Mouse (Mus musculus) MEL (cell line): Measurements from ENCODE around the gene Hoxd10. TPM values are rescaled to one million over a fixed set of nuclear protein-coding genes. Genes with fewer than 3 reads are reported as not detected.

Experiments used
- DNase-seq: peaks from one replicate; pipeline ENCODE4 v3.0.0; 2011; ENCODE audit warnings: low read depth, low spot score
- H3K27ac ChIP-seq: 2 replicates; pipeline ENCODE4 v1.5.1; 2012; ENCODE audit warnings: low read depth, mild to moderate bottlenecking, control low read depth, low read length, moderate library complexity; ENCODE audit not compliant: control insufficient read depth
- H3K27me3 ChIP-seq, 2 experiments: fragments of 150-350 bp in 1 of 2; sonication (generic) in 1 of 2; 2 replicates each; pipeline ENCODE4 v1.6.1; 2012; ENCODE audit warnings: low read length in 2 of 2, mild to moderate bottlenecking in 2 of 2, improper control_type of control experiment in 1 of 2, moderate library complexity in 1 of 2; ENCODE audit not compliant: insufficient read depth in 2 of 2, control insufficient read depth in 1 of 2
- H3K36me3 ChIP-seq, 2 experiments: 2 replicates each; pipeline ENCODE4 v1.6.1; 2012 to 2014; ENCODE audit warnings: low read length in 2 of 2, improper control_type of control experiment in 1 of 2, inconsistent platforms in 1 of 2, mild to moderate bottlenecking in 1 of 2; ENCODE audit not compliant: insufficient read depth in 2 of 2, control insufficient read depth in 1 of 2
- H3K4me1 ChIP-seq, 2 experiments: fragments of 150-350 bp in 1 of 2; sonication (generic) in 1 of 2; 2 replicates each; pipeline ENCODE4 v1.6.1; 2012; ENCODE audit warnings: low read length in 2 of 2, improper control_type of control experiment in 1 of 2, mild to moderate bottlenecking in 1 of 2; ENCODE audit not compliant: insufficient read depth in 2 of 2, control insufficient read depth in 1 of 2
- H3K4me3 ChIP-seq, 2 experiments: fragments of 150-350 bp in 1 of 2; sonication (generic) in 1 of 2; 2 replicates each; pipeline ENCODE4 v1.5.1; 2012; ENCODE audit warnings: low read depth in 2 of 2, low read length in 2 of 2, mild to moderate bottlenecking in 2 of 2, moderate library complexity in 2 of 2, control low read depth in 1 of 2, improper control_type of control experiment in 1 of 2; ENCODE audit not compliant: control insufficient read depth in 1 of 2, insufficient read depth in 1 of 2
- H3K79me2 ChIP-seq: 2 replicates; pipeline ENCODE4 v1.6.1; 2012; ENCODE audit warnings: mild to moderate bottlenecking, low read length, moderate library complexity; ENCODE audit not compliant: control insufficient read depth, poor library complexity, insufficient read depth
- H3K9ac ChIP-seq: 2 replicates; pipeline ENCODE4 v1.6.1; 2012; ENCODE audit warnings: low read depth, mild to moderate bottlenecking, control low read depth, low read length, moderate library complexity; ENCODE audit not compliant: control insufficient read depth, poor library complexity, severe bottlenecking
- H3K9me3 ChIP-seq: fragments of 150-350 bp; sonication (generic); replicated peaks from 2 replicates; pipeline ENCODE4 v1.6.1; 2012; ENCODE audit warnings: mild to moderate bottlenecking, low read length, improper control_type of control experiment, moderate library complexity; ENCODE audit not compliant: insufficient read depth
- CHD2 ChIP-seq: IDR thresholded peaks from 2 replicates; pipeline ENCODE4 v1.6.1; 2011; ENCODE audit warnings: low read length, improper control_type of control experiment
- ELF1 ChIP-seq: IDR thresholded peaks from 2 replicates; pipeline ENCODE4 v1.6.1; 2014; ENCODE audit warnings: low read depth, mild to moderate bottlenecking, inconsistent platforms, low read length, improper control_type of control experiment, moderate library complexity
- EP300 ChIP-seq, 2 experiments: IDR thresholded peaks; 2 replicates each; pipeline ENCODE4 v1.6.1; 2011; ENCODE audit warnings: improper control_type of control experiment in 2 of 2, low read length in 2 of 2, low read depth in 1 of 2, mild to moderate bottlenecking in 1 of 2
- ETS1 ChIP-seq: IDR thresholded peaks from 2 replicates; pipeline ENCODE4 v1.6.1; 2012; ENCODE audit warnings: low read depth, mild to moderate bottlenecking, inconsistent platforms, low read length, improper control_type of control experiment, moderate library complexity
- GATA1 ChIP-seq: IDR thresholded peaks from 2 replicates; pipeline ENCODE4 v1.6.1; 2011; ENCODE audit warnings: low read depth, low read length, improper control_type of control experiment
- HCFC1 ChIP-seq: IDR thresholded peaks from 2 replicates; pipeline ENCODE4 v1.6.1; 2012; ENCODE audit warnings: low read depth, mild to moderate bottlenecking, inconsistent platforms, low read length, improper control_type of control experiment, moderate library complexity
- JUND ChIP-seq: IDR thresholded peaks from 2 replicates; pipeline ENCODE4 v1.6.1; 2011; ENCODE audit warnings: low read depth, mild to moderate bottlenecking, improper control_type of control experiment, low read length
- KAT2A ChIP-seq: conservative IDR thresholded peaks from 2 replicates; pipeline ENCODE4 v1.6.1; 2012; ENCODE audit warnings: low read depth, low read length, improper control_type of control experiment, inconsistent platforms
- POLR2A ChIP-seq, 2 experiments: IDR thresholded peaks; 2 replicates each; pipeline ENCODE4 v1.6.1; 2011 to 2012; ENCODE audit warnings: low read length in 2 of 2, mild to moderate bottlenecking in 2 of 2, control low read depth in 1 of 2, improper control_type of control experiment in 1 of 2, low read depth in 1 of 2, moderate library complexity in 1 of 2; ENCODE audit not compliant: control insufficient read depth in 1 of 2, insufficient read depth in 1 of 2, poor library complexity in 1 of 2
- POLR2AphosphoS5 ChIP-seq: IDR thresholded peaks from 2 replicates; pipeline ENCODE4 v1.6.1; 2012; ENCODE audit warnings: low read depth, borderline replicate concordance, mild to moderate bottlenecking, inconsistent platforms, low read length, moderate library complexity, mixed read lengths
- TCF12 ChIP-seq: IDR thresholded peaks from 2 replicates; pipeline ENCODE4 v1.6.1; 2014; ENCODE audit warnings: low read depth, mild to moderate bottlenecking, inconsistent platforms, low read length, improper control_type of control experiment, moderate library complexity
- USF2 ChIP-seq, 2 experiments: IDR thresholded peaks; 2 replicates each; pipeline ENCODE4 v1.6.1; 2011 to 2012; ENCODE audit warnings: improper control_type of control experiment in 2 of 2, low read length in 2 of 2, borderline replicate concordance in 1 of 2, inconsistent platforms in 1 of 2, low read depth in 1 of 2, mild to moderate bottlenecking in 1 of 2; ENCODE audit not compliant: insufficient read depth in 1 of 2
- ZMIZ1 ChIP-seq: IDR thresholded peaks from 2 replicates; pipeline ENCODE4 v1.6.1; 2012; ENCODE audit warnings: low read depth, mild to moderate bottlenecking, inconsistent platforms, low read length, improper control_type of control experiment, moderate library complexity
- polyA plus RNA-seq, 2 experiments: library from polyadenylated mRNA; stranded (reverse) in 1 of 2; unstranded in 1 of 2; fragments of >175 nt in 1 of 2; fragments of >200 nt in 1 of 2; gene quantifications; 2 replicates each; pipeline versions ENCODE4 v1.2.1 to v1.2.4; 2012; ENCODE audit warnings: low replicate concordance in 2 of 2, low read depth in 1 of 2; ENCODE audit not compliant: insufficient read length in 2 of 2, insufficient read depth in 1 of 2, missing spikeins in 1 of 2
- total RNA-seq: library from RNA; depleted of rRNA; stranded (reverse); fragments of 300-350 nt; gene quantifications from 2 replicates; pipeline ENCODE4 v1.2.3, GENCODE M21; 2012

The Hoxd10 gene
- total and polyA plus RNA-seq, 3 experiments, result not detected

DNA sequence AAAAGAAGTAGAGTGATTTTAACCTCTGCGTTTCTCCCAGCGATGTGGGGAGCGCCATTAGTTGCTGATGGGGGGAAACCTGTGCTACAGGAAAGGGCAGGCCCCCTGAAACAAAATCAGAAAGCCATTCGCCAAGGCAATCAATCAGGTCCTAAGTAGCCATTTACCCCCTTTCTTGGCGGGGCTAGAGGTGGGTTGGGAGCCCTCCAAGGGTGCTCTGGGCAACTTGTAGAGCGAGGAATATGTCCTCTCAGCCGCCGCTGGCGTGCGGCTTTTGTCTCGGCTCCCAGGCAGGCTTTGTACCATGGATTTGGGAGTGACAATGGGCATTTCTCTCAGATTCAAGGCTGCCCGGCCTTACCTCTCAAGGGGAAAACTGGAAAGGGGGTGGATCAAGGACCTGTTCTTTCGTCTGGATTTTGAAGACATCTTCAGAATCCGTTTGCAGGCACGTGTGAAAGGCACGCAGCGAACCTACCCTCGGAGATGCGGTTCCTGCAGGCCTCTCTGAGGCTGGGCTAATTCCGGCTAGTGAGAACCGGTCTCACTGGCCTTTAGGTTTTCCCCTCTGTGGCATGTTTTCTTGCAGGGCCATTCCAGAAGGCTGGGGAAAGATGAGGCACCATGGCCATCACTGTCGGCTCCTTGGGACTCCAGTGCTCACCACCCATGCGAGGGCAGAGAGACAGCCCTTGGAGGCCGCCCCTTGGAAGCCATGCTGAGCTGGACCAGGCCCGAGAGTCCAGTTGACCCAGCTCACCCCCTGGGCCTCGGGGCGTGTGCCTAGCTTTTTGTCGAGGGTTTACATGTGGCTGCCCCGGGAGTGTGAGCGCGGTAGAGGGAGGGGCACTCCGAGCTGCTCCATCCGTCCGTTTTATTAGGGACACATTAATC, 5.0 kb downstream of the Hoxd10 start:
- no peak for DNase-seq
- no peaks in the 10 kb centered on the region for H3K4me1 ChIP-seq

DNA sequence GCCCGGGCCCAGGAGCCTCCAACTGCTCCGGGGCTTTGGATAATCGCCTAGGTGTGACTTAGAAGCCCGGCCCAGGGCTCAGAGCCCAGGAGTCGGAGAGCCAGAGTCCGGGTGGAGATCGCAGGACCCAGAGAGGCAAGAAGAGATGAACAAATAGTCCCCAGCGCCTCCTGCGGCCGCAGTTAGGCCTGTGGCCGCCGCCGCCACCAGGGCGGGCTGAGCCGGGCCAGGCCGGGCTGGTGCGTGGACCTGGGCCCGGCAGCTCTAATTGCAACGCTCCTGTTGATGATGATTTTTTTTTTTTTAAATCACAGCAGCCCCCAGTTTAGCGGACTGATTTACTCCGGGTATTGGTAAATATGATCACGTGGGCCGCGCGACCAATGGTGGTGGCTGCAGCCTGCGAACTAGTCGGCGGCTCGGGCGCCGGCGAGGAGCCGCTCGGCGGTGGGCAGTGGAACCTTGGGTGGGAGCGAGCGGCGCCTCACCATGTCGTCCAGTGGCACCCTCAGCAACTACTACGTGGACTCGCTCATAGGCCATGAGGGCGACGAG, 5.9 kb downstream of the Hoxd10 start, which contains the start of gene Hoxd9:
Gene Hoxd9, plus strand, starts transcription at position 161 of the 555 bp plus-strand sequence.
- Histone ChIP-seq H3K9ac (no peak within 1 kb of the TSS), H3K36me3 (no peaks in the 10 kb centered on the region), H3K27me3 (no peaks in the 10 kb centered on the region; a peak in 2 of 4 replicates), H3K79me2 (no peaks in the 10 kb centered on the region), H3K27ac (no peak within 1 kb of the TSS), H3K9me3 (no peaks in the 10 kb centered on the region), H3K4me1 (no peaks in the 10 kb centered on the region), H3K4me3 (no peak within 1 kb of the TSS)
- no peak for TF ChIP-seq JUND
- DNase-seq, result no peak

More for the DNA sequence above, 5.0 kb downstream of the Hoxd10 start:
- no peak for TF ChIP-seq KAT2A
- TF ChIP-seq, all 39 proteins: peak for 0
- Histone ChIP-seq H3K79me2 (no peaks in the 10 kb centered on the region), H3K4me3 (no peak overlapping the region), H3K9me3 (no peaks in the 10 kb centered on the region), H3K36me3 (no peaks in the 10 kb centered on the region), H3K27ac (no peak overlapping the region), H3K9ac (no peak overlapping the region), H3K27me3 (no peaks in the 10 kb centered on the region; a peak in 2 of 4 replicates)

GRCm38 (mm10) chr2:74698201-74699052, 6.7 kb downstream of the Hoxd10 start:
- no peak for DNase-seq
- no peak overlapping the region for H3K4me3 ChIP-seq
- no peak overlapping the region for H3K9ac ChIP-seq
- TF ChIP-seq ETS1 (no peak), EP300 (IDR thresholded peaks at IDR 0.05; ENCODE audit: low read depth in 1 of 2, low read length in 2 of 2) (no peak), TCF12 (no peak), JUND (no peak), CHD2 (no peak), POLR2AphosphoS5 (no peak), POLR2A (IDR thresholded peaks at IDR 0.05; ENCODE audit: control insufficient read depth in 1 of 2, insufficient read depth in 1 of 2, low read depth in 1 of 2, low read length in 2 of 2, poor library complexity in 1 of 2) (no peak), ELF1 (no peak), ZMIZ1 (no peak), USF2 (IDR thresholded peaks at IDR 0.05; ENCODE audit: borderline replicate concordance in 1 of 2, insufficient read depth in 1 of 2, low read depth in 1 of 2, low read length in 2 of 2) (no peak), GATA1 (no peak), HCFC1 (no peak)
- no peaks in the 10 kb centered on the region for H3K9me3 ChIP-seq
- H3K27me3 ChIP-seq, result no peaks in the 10 kb centered on the region; a peak in 2 of 4 replicates
- no peaks in the 10 kb centered on the region for H3K79me2 ChIP-seq
- H3K36me3 ChIP-seq, result no peaks in the 10 kb centered on the region
- no peak overlapping the region for H3K27ac ChIP-seq
- H3K4me1 ChIP-seq, result no peaks in the 10 kb centered on the region
